Mouse (Mus musculus) neural tube, embryonic 15.5 days (tissue): Measurements from ENCODE around the gene Rtbdn. TPM values are rescaled to one million over a fixed set of nuclear protein-coding genes. Genes with fewer than 3 reads are reported as not detected.

Experiments
- ATAC-seq: fragments of 200-750 bp; cut with Nextera tagmentation; 2 replicates; pipeline ENCODE4 v1.8.0; 2017; ENCODE audit warnings: mild to moderate bottlenecking, moderate TSS enrichment, moderate library complexity; ENCODE audit not compliant: low FRiP score
- H3K27ac ChIP-seq: fragments of 300-500 bp; sonication (generic); replicated peaks from 2 replicates; pipeline ENCODE4 v1.5.1; 2015; ENCODE audit warnings: mild to moderate bottlenecking, inconsistent platforms
- H3K27me3 ChIP-seq: fragments of 300-500 bp; sonication (generic); replicated peaks from 2 replicates; pipeline ENCODE4 v1.6.1; 2015; ENCODE audit warnings: inconsistent platforms
- H3K36me3 ChIP-seq: fragments of 300-500 bp; sonication (generic); 2 replicates; pipeline ENCODE4 v1.6.1; 2015; ENCODE audit warnings: inconsistent platforms
- H3K4me1 ChIP-seq: fragments of 300-500 bp; sonication (generic); 2 replicates; pipeline ENCODE4 v1.6.1; 2015; ENCODE audit warnings: inconsistent platforms
- H3K4me2 ChIP-seq: fragments of 300-500 bp; sonication (generic); 2 replicates; pipeline ENCODE4 v1.6.1; 2015; ENCODE audit warnings: inconsistent platforms, mild to moderate bottlenecking, moderate library complexity
- H3K4me3 ChIP-seq: fragments of 300-500 bp; sonication (generic); replicated peaks from 2 replicates; pipeline ENCODE4 v1.5.1; 2015; ENCODE audit warnings: mild to moderate bottlenecking, inconsistent platforms
- H3K9ac ChIP-seq: fragments of 300-500 bp; sonication (generic); replicated peaks from 2 replicates; pipeline ENCODE4 v1.6.1; 2015; ENCODE audit warnings: mild to moderate bottlenecking, inconsistent platforms
- H3K9me3 ChIP-seq: fragments of 300-500 bp; sonication (generic); replicated peaks from 2 replicates; pipeline ENCODE4 v1.6.1; 2016; ENCODE audit warnings: inconsistent platforms
- WGBS: fragments of 180-500 bp; shearing (Covaris S2); methylation state at CpG from one replicate; pipeline ENCODE4 v1.1.7; 2015; ENCODE audit warnings: mixed read lengths; 5-methylcytosine and 5-hydroxymethylcytosine counted together
- polyA plus RNA-seq: library from polyadenylated mRNA; unstranded; fragments of >200 nt; fragmentation: Nextera tagmentation; extraction: Ambion mirVana; gene quantifications from 2 replicates; pipeline ENCODE4 v1.2.1, GENCODE M21; 2015

Gene Rtbdn
- polyA plus RNA-seq, 1 experiment from 2014 or later: 3.8 TPM

DNA sequence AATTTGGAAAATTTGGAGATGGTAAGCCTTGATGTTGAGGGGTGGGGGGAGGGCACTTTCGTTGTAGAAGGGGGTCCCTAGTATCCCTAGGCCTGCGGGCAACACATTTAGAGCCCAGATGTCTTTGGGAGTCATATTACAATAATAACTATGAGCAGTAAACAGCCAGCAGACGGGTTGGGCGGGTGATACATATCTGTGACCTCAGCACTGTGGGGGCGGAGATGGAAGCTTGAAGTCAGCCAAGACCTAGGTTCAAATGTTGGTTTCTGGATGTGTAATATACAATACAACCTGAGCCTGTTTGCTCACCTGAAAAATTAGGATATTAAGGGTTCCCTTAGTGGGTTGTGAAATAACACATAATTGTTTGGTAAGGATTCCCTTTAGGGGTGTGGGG lies 36.8 kb upstream of the Rtbdn start:
- no peaks in the 10 kb centered on the region for H3K9me3 ChIP-seq
- no peak overlapping the region for H3K4me2 ChIP-seq
- ATAC-seq: no peak
- H3K27ac ChIP-seq: no peak overlapping the region
- H3K9ac ChIP-seq: no peak overlapping the region
- H3K27me3 ChIP-seq: peaks cover 23% of the 10 kb centered on the region
- no peak overlapping the region for H3K4me3 ChIP-seq
- H3K4me1 ChIP-seq: peaks cover 18% of the 10 kb centered on the region
- WGBS: 90% methylated on average over 5 of the region's 5 CpGs
- H3K36me3 ChIP-seq: peaks cover 51% of the 10 kb centered on the region

DNA sequence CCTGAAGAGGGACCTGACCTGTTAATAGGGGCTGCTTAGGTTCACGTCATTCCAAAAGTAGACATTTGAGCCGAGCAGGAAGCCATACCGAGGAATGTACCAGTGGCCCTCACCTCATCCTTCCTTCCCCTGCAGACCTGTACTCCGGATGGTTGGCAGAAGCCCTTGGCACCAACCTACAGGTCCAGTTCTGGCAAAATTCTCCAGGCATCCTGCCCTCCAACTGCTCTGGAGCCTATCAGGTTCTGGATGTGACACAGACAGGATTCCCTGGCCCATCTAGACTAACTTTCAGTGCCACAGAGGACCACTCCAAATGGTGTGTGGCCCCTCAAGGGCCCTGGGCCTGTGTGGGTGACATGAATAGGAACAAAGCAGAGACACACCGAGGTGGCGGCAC lies 36.2 kb upstream of the Rtbdn start:
- no peak for ATAC-seq
- Histone ChIP-seq H3K4me2 (no peak overlapping the region), H3K36me3 (peaks cover 57% of the 10 kb centered on the region), H3K4me3 (no peak overlapping the region), H3K4me1 (peaks cover 18% of the 10 kb centered on the region), H3K27me3 (peaks cover 27% of the 10 kb centered on the region), H3K27ac (no peak overlapping the region), H3K9me3 (no peaks in the 10 kb centered on the region), H3K9ac (no peak overlapping the region)
- WGBS: 93% methylated on average over 6 of the region's 6 CpGs

DNA sequence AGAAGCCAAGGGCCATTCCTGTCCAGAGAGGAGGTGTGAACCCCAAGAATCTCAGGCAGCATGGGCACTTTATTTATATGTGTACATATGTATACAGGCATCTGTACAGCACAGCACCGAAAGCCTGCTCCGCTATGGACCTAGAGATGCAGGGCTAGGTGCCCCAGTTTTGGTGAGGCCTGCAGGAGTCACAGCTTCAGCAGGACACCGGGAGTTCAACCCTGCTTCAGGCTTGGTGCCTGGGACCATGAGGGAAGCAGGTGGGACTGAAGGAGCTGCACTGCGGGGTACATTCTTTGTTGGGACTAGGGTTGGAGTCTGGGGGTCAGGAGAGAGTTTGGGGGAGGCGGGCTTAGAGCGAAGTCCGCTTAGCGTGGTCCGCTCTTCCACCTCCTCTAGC lies 34.9 kb upstream of the Rtbdn start:
- Histone ChIP-seq H3K36me3 (peaks cover 70% of the 10 kb centered on the region), H3K4me2 (no peak overlapping the region), H3K4me1 (peaks cover 18% of the 10 kb centered on the region), H3K9ac (no peak overlapping the region), H3K27me3 (peaks cover 40% of the 10 kb centered on the region), H3K9me3 (no peaks in the 10 kb centered on the region), H3K4me3 (no peak overlapping the region), H3K27ac (no peak overlapping the region)
- ATAC-seq: no peak
- 82% methylated on average over 9 of the region's 9 CpGs for WGBS

DNA sequence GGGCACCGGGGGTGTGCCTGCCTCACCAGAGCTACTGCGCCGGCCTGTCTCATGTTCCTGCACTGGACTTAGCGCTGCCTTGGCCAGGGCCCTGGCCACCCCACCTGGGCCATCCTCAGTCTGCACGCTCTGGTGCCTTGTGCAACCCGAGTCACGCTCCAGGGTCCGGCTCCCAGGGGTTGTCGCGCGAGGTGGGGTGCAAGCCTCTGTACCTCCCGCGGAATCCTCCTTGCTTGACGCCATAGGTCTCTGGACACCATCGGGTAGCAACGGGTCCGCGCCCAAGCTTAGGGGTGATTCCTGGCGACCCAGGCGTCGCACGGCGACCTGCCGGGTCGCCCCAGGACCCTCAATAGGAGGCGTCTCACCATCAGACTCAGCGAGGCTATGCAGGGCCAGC lies 34.4 kb upstream of the Rtbdn start:
- H3K27me3 ChIP-seq: peaks cover 42% of the 10 kb centered on the region
- H3K36me3 ChIP-seq: peaks cover 75% of the 10 kb centered on the region
- peaks cover 18% of the 10 kb centered on the region for H3K4me1 ChIP-seq
- no peak overlapping the region for H3K9ac ChIP-seq
- no peak for ATAC-seq
- 23% methylated on average over 27 of the region's 27 CpGs for WGBS
- no peak overlapping the region for H3K27ac ChIP-seq
- H3K4me3 ChIP-seq: no peak overlapping the region; the same call in 1 of the 2 replicates
- H3K9me3 ChIP-seq: no peaks in the 10 kb centered on the region
- H3K4me2 ChIP-seq: no peak overlapping the region

DNA sequence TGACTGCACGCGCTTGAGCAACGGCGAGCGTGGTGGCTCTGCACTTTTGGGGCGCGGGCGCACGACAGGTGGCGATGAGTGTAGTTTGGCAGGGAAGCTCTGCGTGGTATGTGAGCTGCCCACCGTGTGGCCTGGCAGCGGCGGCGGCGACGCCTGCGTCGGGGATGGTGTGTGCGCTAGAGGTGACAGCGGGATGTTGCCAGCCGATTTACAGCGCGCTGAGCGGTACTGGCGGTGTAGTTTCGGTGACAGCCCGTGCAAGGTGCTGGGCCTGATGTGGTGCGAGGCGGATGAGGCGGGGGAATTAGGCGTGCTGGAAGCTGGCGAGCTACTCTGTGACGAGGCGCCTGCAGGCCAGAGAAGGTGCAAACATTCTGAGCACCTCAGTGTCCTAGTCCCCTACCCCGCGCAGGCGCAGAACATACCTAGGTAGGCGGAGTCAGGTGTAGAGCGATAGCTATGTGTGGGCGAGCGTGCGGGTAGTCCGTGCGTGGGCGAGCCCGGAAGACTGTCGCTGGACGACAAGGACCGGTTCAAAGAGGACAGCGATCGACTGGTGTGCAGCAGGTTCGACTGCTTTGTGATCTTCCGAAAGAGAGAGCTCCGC lies 33.8 kb upstream of the Rtbdn start:
- Histone ChIP-seq H3K4me3 (peak overlapping the region; percentile 24), H3K4me2 (peak overlapping the region; percentile 51), H3K36me3 (peaks cover 81% of the 10 kb centered on the region)

DNA sequence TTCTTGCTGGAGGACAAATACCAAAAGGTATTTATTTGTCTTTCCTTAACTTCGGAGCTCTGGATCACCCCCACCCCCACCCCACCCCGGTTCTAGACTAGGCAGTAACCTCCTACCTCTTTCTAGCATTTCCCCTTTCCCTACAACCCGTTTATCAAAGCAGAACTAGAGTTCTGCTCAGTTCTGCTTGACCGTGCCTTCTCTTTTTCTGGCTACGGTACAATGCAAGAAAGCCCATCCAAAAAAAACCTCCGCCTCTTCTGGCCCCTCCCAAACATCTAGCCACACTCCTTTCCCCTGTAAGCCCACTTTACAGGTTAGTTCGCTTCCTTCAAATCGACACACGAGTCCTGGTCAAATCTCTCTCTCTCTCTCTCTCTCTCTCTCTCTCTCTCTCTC lies 33.3 kb upstream of the Rtbdn start:
- no peak overlapping the region for H3K9ac ChIP-seq
- H3K9me3 ChIP-seq: no peaks in the 10 kb centered on the region
- no peak overlapping the region for H3K27ac ChIP-seq
- H3K36me3 ChIP-seq: peaks cover 86% of the 10 kb centered on the region
- peak overlapping the region; percentile 51 for H3K4me2 ChIP-seq
- no peak for ATAC-seq
- H3K4me3 ChIP-seq: peak overlapping the region; percentile 24; the same call in 1 of the 2 replicates
- H3K27me3 ChIP-seq: peaks cover 47% of the 10 kb centered on the region
- peaks cover 13% of the 10 kb centered on the region for H3K4me1 ChIP-seq
- WGBS: 17% methylated on average over 9 of the region's 9 CpGs

More for the DNA sequence above, 33.8 kb upstream of the Rtbdn start:
- WGBS: 4% methylated on average over 51 of the region's 55 CpGs
- no peak overlapping the region for H3K27ac ChIP-seq
- H3K27me3 ChIP-seq: peaks cover 46% of the 10 kb centered on the region
- H3K9me3 ChIP-seq: no peaks in the 10 kb centered on the region
- no peak overlapping the region for H3K9ac ChIP-seq
- peaks cover 18% of the 10 kb centered on the region for H3K4me1 ChIP-seq
- no peak for ATAC-seq

DNA sequence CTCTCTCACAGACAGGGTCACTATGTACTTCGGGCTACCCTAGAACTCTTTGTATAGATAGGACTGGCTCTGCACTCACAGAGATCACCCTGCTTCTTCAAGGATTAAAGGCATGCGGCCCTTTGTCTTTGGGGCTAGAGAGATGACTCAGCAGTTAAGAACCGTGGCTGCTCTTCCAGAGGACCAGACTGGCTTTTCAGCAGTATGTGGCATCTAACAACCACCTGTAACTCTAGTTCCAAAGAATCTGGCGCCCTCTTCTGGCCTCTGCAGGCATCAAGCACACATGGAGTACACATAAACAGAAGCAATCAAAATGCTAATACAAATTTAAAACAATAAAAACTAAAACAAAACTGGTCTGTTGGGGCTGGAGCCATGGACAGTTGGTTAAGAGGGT lies 32.8 kb upstream of the Rtbdn start:
- Histone ChIP-seq H3K27me3 (peaks cover 47% of the 10 kb centered on the region), H3K27ac (no peak overlapping the region), H3K36me3 (peaks cover 91% of the 10 kb centered on the region), H3K9ac (no peak overlapping the region), H3K4me2 (no peak overlapping the region), H3K4me1 (peaks cover 9% of the 10 kb centered on the region), H3K4me3 (no peak overlapping the region), H3K9me3 (no peaks in the 10 kb centered on the region)
- no peak for ATAC-seq
- 43% methylated on average over 4 of the region's 4 CpGs for WGBS

DNA sequence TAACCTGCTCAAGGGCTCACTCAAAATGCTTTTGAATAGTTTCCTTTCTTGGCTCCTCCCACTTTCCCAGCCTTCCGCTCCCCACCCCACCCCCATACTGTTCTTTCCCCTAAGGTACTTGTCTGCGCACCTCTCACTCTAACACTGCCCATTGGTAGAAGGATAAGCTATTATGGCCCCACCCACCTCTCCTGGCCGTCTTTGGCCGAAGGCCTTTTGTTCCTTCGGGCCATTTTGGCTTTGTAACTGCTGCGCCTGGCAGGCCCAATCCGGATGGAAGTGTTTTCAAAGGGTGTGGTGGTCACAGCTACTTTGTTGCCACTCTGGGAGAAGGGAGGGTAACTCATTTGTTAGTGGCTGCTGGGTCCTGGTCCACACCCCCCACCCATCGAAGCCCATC lies 31.5 kb upstream of the Rtbdn start:
- peaks cover 95% of the 10 kb centered on the region for H3K36me3 ChIP-seq
- no peak overlapping the region for H3K9ac ChIP-seq
- H3K27ac ChIP-seq: no peak overlapping the region
- H3K4me3 ChIP-seq: no peak overlapping the region
- WGBS: 86% methylated on average over 8 of the region's 8 CpGs
- peaks cover 46% of the 10 kb centered on the region for H3K27me3 ChIP-seq
- H3K9me3 ChIP-seq: no peaks in the 10 kb centered on the region
- ATAC-seq: no peak
- H3K4me1 ChIP-seq: peaks cover 6% of the 10 kb centered on the region; the same call in 1 of the 2 replicates
- H3K4me2 ChIP-seq: no peak overlapping the region

DNA sequence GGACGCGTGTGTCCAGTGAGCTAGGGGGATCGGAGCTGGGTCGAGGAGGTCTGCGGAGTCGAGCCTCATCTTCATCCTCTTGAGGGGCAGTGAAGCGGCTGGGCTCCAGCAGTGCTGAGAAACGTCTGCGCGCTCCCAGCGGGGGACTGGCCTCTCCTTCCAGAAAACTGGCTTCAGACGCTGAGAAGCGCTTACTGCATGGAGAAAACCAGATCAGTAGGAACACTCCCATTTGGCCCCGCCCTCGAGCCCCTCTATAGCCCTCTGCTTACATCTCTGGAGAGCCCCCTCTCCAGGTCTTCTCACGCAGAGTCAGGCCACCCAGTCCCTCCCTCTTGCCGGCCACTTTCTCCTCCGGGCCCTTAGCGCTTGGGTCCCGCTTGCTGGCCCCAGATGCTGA lies 29.0 kb upstream of the Rtbdn start:
- H3K4me2 ChIP-seq: no peak overlapping the region
- no peaks in the 10 kb centered on the region for H3K9me3 ChIP-seq
- no peak for ATAC-seq
- no peak overlapping the region for H3K4me3 ChIP-seq
- WGBS: 28% methylated on average over 20 of the region's 20 CpGs
- no peak overlapping the region for H3K9ac ChIP-seq
- H3K27ac ChIP-seq: no peak overlapping the region
- H3K36me3 ChIP-seq: peaks cover 95% of the 10 kb centered on the region
- H3K4me1 ChIP-seq: peaks cover 5% of the 10 kb centered on the region; the same call in 1 of the 2 replicates
- H3K27me3 ChIP-seq: peaks cover 41% of the 10 kb centered on the region

DNA sequence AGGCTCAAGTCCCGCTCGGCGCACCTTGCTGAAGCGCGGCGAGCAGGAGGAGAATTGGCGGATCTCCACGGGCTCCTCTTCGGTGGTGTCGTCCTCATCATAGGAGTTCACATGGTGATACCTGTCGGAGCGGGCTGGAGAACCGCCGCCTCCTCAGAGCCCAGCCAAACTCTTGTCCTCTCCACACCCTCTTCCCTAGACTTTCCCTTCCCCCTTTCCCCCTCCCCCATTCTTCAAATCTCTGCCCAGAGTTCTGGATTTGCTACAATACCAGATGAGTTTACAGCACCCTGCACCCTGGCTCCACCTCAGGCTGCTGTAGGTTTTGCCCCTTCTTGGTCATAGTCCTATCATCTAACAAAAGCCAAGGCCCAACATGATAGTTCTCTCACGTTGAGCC lies 28.1 kb upstream of the Rtbdn start:
- peaks cover 37% of the 10 kb centered on the region for H3K27me3 ChIP-seq
- 92% methylated on average over 15 of the region's 15 CpGs for WGBS
- peaks cover 92% of the 10 kb centered on the region for H3K36me3 ChIP-seq
- ATAC-seq: no peak
- H3K4me2 ChIP-seq: no peak overlapping the region
- H3K9me3 ChIP-seq: no peaks in the 10 kb centered on the region
- H3K4me3 ChIP-seq: no peak overlapping the region
- no peak overlapping the region for H3K27ac ChIP-seq
- no peaks in the 10 kb centered on the region for H3K4me1 ChIP-seq
- no peak overlapping the region for H3K9ac ChIP-seq

DNA sequence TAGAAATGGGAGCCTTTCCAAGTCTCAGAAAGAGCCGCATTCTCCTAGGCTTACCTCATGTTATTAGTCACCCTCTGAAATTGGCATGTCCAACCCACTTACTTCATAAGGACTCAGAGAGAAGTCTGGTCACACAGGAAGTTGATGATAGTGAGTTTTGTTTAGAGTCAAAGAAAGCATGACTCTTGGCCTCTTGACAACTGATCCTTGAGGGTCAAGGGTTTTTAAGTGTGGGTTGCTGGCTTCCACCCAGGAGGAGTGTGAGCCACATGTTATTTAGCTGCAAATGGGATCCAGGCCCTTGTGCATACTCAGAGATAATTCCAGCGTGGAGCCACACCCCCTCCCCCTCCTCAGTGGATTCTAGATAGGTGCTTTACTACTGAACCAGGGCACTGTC lies 25.2 kb upstream of the Rtbdn start:
- WGBS: 89% methylated on average over 2 of the region's 2 CpGs
- ATAC-seq: no peak
- H3K27me3 ChIP-seq: peaks cover 19% of the 10 kb centered on the region
- no peaks in the 10 kb centered on the region for H3K4me1 ChIP-seq
- no peak overlapping the region for H3K9ac ChIP-seq
- H3K4me3 ChIP-seq: no peak overlapping the region
- peaks cover 90% of the 10 kb centered on the region for H3K36me3 ChIP-seq
- no peak overlapping the region for H3K4me2 ChIP-seq
- no peak overlapping the region for H3K27ac ChIP-seq
- no peaks in the 10 kb centered on the region for H3K9me3 ChIP-seq

DNA sequence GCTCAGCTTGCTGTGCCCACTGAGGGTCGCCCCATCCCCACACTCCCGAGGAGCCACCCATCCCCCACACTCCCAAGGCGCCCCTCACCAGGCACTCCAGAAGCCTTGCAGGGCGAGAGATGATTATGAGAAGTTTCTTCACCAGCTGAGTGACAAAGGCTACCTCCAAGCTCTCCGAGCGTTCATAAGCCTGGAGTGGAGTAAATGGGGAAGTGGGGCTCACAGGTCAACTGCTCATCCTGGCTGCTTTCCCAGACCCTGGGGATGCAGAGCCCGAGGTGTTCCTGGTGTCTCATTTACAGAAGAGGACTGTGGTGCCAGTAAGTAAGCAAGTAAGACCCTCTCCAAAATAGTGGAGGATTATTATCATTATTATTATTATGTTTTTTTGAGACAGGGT lies 21.2 kb upstream of the Rtbdn start:
- no peaks in the 10 kb centered on the region for H3K9me3 ChIP-seq
- peaks cover 74% of the 10 kb centered on the region for H3K36me3 ChIP-seq
- H3K9ac ChIP-seq: no peak overlapping the region
- ATAC-seq: no peak
- H3K4me3 ChIP-seq: no peak overlapping the region
- no peak overlapping the region for H3K27ac ChIP-seq
- no peak overlapping the region for H3K4me2 ChIP-seq
- 0 out of 2 replicates have a peak, but pooled peaks cover 10% of the 10 kb centered on the region for H3K27me3 ChIP-seq
- 65% methylated on average over 7 of the region's 7 CpGs for WGBS
- H3K4me1 ChIP-seq: peaks cover 14% of the 10 kb centered on the region
